Mouse (Mus musculus) left cerebral cortex, adult 9 months (tissue): ENCODE measurements around the gene Ptch1.

Experiments used
- DNase-seq, 2 experiments: peaks; one replicate each; pipeline ENCODE4 v3.0.0; 2022; ENCODE audit warnings: low spot score in 2 of 2

Ptch1 gene

GRCm38 (mm10) chr13:63499489-63499888 lies 73.9 kb downstream of the Ptch1 start:
- DNase-seq: no peak

- DNase-seq: no peak
These were observed 76.5 kb downstream of the Ptch1 start, which contains the start of gene Fancc for GRCm38 (mm10) chr13:63496646-63497582. TSS of gene Fancc (minus strand) at chr13:63497278.

- DNase-seq: no peak
These were observed 85.7 kb downstream of the Ptch1 start for GRCm38 (mm10) chr13:63487707-63488042.

GRCm38 (mm10) chr13:63486791-63487706 lies 86.3 kb downstream of the Ptch1 start:
- no peak for DNase-seq

GRCm38 (mm10) chr13:63475356-63475755 lies 98.0 kb downstream of the Ptch1 start:
- DNase-seq: no peak
